ENCODE assay signal across 18 mouse cellular contexts in the genomic region with DNA sequence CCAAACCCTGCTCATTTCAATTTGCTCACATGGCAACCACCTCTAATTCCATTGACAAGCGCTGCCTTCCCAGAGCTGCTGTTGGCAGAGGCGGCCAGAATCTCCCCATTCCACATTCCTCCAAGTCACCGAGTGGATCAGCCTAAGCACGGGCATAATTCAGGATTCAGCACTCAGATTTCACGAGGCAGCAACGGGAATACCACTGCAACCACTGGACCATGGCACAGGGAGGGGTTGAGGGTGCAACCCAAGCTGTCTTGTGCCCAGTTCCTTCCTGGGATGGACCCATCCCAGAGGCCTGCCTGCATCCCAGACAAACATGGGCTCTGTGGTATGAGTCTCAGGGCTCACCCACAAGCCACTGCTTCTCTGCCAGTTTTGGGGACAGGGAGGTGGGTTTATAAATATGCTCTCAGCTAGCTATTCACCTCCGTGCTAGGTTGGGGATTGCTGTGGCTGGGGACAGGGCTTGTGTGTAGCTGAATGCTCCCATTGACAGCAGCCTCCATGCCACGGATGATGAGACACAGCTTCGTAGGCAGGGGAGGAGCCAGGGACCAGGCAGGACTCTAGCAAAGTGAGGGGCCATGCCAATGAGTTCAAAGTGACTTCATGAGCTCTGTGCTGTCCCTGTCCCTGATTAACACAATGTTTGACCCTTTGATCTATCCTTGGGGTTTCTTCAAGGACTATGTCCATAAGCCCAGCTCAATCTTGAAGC.
DNase-seq lines count a peak whose midpoint lies in the region; ATAC-seq and TF ChIP-seq lines count a peak whose summit lies in the region.
"Had no signal": no experiment of that assay in that cellular context is flagged by ENCODE, and none has a peak within 500 bp of the region (broad histone marks: within the 10 kb centered on the region; RNA-seq: fewer than 3 reads in every experiment).

No protein-coding gene starts in this region.

- POLR2A ChIA-PET in Patski (lab: Charles Lee) = interaction anchor here (0.5 to 0.6 kb wide), 2 partner anchors 8 to 45 kb away, joined by 3 read pairs; no protein-coding TSS in a partner anchor

- in situ Hi-C loops in Patski (cut with MboI; ENCODE audit: low pct_unique_long_range_greater_than_20kb) = no loop called here

- CTCF ChIA-PET in Patski (lab: Charles Lee) = interaction anchor here (0.7 to 1.5 kb wide), 4 partner anchors 12 to 68 kb away, joined by 3 read pairs; no protein-coding TSS in a partner anchor

- H3K9me3 ChIP-seq in lung, embryonic 14.5 days (ENCODE audit: low read depth, low read length) = no peaks in the 10 kb centered on the region
- H3K9me3 ChIP-seq: heart, embryonic 13.5 days; intestine, embryonic 15.5 days had no signal

- TF ChIP-seq CTCF in lung, embryonic 14.5 days (IDR thresholded peaks at IDR 0.05; ENCODE audit: low read depth) = no peak
- TF ChIP-seq CTCF in Patski (IDR thresholded peaks at IDR 0.05) = no peak

- no peak overlapping the region for H3K9ac ChIP-seq in lung, embryonic 14.5 days
- H3K9ac ChIP-seq: heart, embryonic 13.5 days; intestine, embryonic 15.5 days; liver, embryonic 14.5 days had no signal

- peak; percentile 16 for DNase-seq in lung, embryonic 14.5 days
- DNase-seq in lung, postnatal 14 days = no peak
- peak; percentile 77 for DNase-seq in Patski (ENCODE audit: low read depth, low spot score)
- DNase-seq in kidney, adult 18-20 months = peak; percentile 17
- peak; percentile 48 for DNase-seq in kidney, postnatal 14 days
- no peak for DNase-seq in right cerebral cortex, postnatal 4 days
- DNase-seq: B cell, adult 2 months; cerebellum, adult 11-12 months; cerebellum, postnatal 36 days; gastrocnemius, postnatal 25 days; left cerebral cortex, postnatal 4 days; right cerebral cortex, adult 18-20 months had no signal

- no peaks in the 10 kb centered on the region for H3K36me3 ChIP-seq in lung, embryonic 14.5 days (ENCODE audit: insufficient read depth)
- H3K36me3 ChIP-seq: heart, embryonic 13.5 days; intestine, embryonic 15.5 days had no signal

- H3K27me3 ChIP-seq in lung, embryonic 14.5 days (ENCODE audit: insufficient read depth, low read length) = no peaks in the 10 kb centered on the region
- no peaks in the 10 kb centered on the region for H3K27me3 ChIP-seq in Patski
- H3K27me3 ChIP-seq: intestine, embryonic 15.5 days had no signal

- WGBS in lung, embryonic 14.5 days = 45% methylated on average over 9 of the region's 9 CpGs

- no peak overlapping the region for H3K4me3 ChIP-seq in lung, embryonic 14.5 days (ENCODE audit: low read depth, low read length)
- H3K4me3 ChIP-seq: heart, embryonic 13.5 days; intestine, embryonic 15.5 days; myocyte had no signal

- H3K27ac ChIP-seq in lung, embryonic 14.5 days (ENCODE audit: low read depth) = no peak overlapping the region
- H3K27ac ChIP-seq: heart, embryonic 13.5 days; intestine, embryonic 15.5 days; liver, embryonic 14.5 days had no signal

- no peak overlapping the region for H3K4me2 ChIP-seq in lung, embryonic 14.5 days
- H3K4me2 ChIP-seq: heart, embryonic 13.5 days; intestine, embryonic 15.5 days had no signal

- peak; percentile 4; the same call in 1 of the 2 replicates for ATAC-seq in lung, embryonic 14.5 days (ENCODE audit: insufficient read depth)
- peak; percentile 98 for ATAC-seq in Patski
- no peak for ATAC-seq in granulocyte monocyte progenitor cell, adult 5-6 weeks (replicated peaks; ENCODE audit: poor library complexity, severe bottlenecking)
- no peak for ATAC-seq in CD4-positive, CD25-positive, alpha-beta regulatory T cell, adult 4 months
- ATAC-seq: intestine, embryonic 15.5 days had no signal

- H3K4me1 ChIP-seq in lung, embryonic 14.5 days (ENCODE audit: insufficient read depth) = no peaks in the 10 kb centered on the region
- H3K4me1 ChIP-seq: heart, embryonic 13.5 days; intestine, embryonic 15.5 days had no signal

Comparison
In these comparisons a context has a peak if more than half of its experiments do, and no peak if none do; other contexts are left out.
1. DNase-seq: peak in lung, embryonic 14.5 days (single experiment), Patski (single experiment), kidney, adult 18-20 months (single experiment) and kidney, postnatal 14 days (single experiment); none in lung, postnatal 14 days (single experiment) and right cerebral cortex, postnatal 4 days (single experiment).
2. ATAC-seq: peak in lung, embryonic 14.5 days (single experiment) and Patski (single experiment); none in granulocyte monocyte progenitor cell, adult 5-6 weeks (single experiment) and CD4-positive, CD25-positive, alpha-beta regulatory T cell, adult 4 months (single experiment).